Mouse (Mus musculus) embryonic stem cell, embryonic (primary cell): Measurements from ENCODE around the gene Crcp.

Experiments used
- CTCF ChIA-PET, 4 experiments: fragments of 300-600 bp in 2 of 4; fragments of 350-600 bp in 2 of 4; sonication (Branson Sonifier 250); formaldehyde crosslinking; loops; one replicate each; lab custom pipeline; 2022; ENCODE audit warnings: inconsistent platforms in 2 of 4; lab: Charles Lee
- POLR2A ChIA-PET, 4 experiments: fragments of 300-600 bp in 2 of 4; fragments of 350-600 bp in 2 of 4; sonication (Branson Sonifier 250); formaldehyde crosslinking; loops; one replicate each; lab custom pipeline; 2022; ENCODE audit warnings: antibody characterized with exemption in 4 of 4, inconsistent platforms in 1 of 4; lab: Charles Lee

Crcp gene

DNA sequence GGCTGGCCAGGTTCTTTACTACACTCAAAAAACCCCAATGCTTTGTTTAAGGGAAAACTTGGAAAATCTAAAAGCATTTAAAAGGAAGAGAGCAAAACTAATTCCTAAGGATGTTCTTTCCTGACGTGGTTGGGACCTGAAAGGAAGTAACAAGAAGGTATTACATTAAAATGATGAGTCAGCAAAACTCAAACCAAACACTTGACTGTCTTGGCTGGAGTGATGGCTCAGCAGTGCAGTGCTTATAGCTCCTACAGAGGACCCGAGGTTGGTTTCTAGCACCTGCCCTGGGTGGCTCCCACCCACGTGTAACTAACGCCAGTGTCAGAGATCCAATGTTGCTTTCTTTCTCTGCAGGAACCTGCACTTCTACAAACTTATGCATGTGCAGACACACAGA, 12.2 kb downstream of the Crcp start:
- POLR2A ChIA-PET, result interaction anchor here in 2 of 4 experiments (0.9 to 1.8 kb wide), 5 partner anchors 11 to 215 kb away, joined by 3 to 7 read pairs (median 5); partner anchors contain the start of genes Chchd2 (in 1 of the 2) and Sumf2 (in 1 of the 2)

GRCm38 (mm10) chr5:130043741-130044140, 14.7 kb downstream of the Crcp start:
- ChIA-PET POLR2A (interaction anchor here in 2 of 4 experiments (0.6 to 1.2 kb wide), 4 partner anchors 17 to 213 kb away, joined by 3 to 4 read pairs (median 3); no protein-coding TSS in a partner anchor), CTCF (interaction anchor here in 3 of 4 experiments (0.6 to 1.4 kb wide), 9 partner anchors 8 to 198 kb away, joined by 3 to 4 read pairs (median 3); no protein-coding TSS in a partner anchor)

More for the DNA sequence above, 12.2 kb downstream of the Crcp start:
- CTCF ChIA-PET, result no interaction called here

DNA sequence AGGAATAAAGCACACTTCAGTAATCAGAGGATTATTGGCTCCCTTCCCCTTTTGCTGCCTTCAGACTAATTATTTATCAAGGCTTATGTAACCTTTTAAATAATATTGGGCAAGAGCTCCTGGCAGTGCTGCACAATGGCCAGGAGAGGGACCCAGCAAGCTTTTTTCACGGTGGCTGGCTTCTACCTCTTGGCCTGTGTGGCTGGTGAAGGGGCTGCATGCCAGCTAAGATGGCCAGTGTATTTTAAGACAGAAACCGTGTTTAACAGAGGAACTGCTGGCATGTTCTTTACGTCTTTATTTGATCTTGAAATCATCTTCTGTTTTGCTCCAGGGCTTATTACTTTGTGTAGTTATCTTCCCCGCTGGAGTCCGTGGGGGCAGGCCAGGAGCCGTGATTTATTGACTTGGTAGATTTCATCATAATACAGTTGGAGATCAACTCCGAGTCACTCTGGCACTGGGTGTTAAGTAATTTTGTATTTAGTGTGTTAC, 15.2 kb downstream of the Crcp start:
- CTCF ChIA-PET, result interaction anchor here in 3 of 4 experiments (0.5 to 1.4 kb wide), 12 partner anchors 9 to 197 kb away, joined by 3 to 4 read pairs (median 3); no protein-coding TSS in a partner anchor
- POLR2A ChIA-PET, result interaction anchor here in 2 of 4 experiments (0.6 to 1.2 kb wide), 6 partner anchors 18 to 213 kb away, joined by 3 to 5 read pairs (median 4); no protein-coding TSS in a partner anchor

DNA sequence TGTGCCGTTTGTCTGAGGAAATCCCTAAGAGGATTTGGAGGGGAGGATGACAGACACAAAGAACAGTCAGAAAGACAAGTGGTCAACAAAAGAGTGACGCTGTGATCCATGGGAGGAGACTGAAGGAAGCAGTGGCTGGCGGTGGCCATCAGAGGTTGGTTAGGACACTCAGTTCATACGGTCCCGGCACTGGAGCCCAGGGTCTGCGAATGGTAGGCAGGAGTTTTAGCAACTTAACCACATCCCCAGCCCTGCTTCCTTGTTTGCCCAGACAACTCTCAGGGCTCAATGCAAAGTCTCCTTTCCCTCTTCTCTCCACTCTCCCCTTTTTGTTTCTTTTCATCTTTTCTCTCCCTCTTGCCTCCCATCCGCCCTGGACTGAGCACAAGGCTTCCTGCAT, 17.0 kb downstream of the Crcp start:
- CTCF ChIA-PET, result interaction anchor here in 3 of 4 experiments (0.6 to 1.6 kb wide), 6 partner anchors 8 to 453 kb away, joined by 3 to 7 read pairs (median 4); no protein-coding TSS in a partner anchor
- POLR2A ChIA-PET, result interaction anchor here in 2 of 4 experiments (1.1 to 1.4 kb wide), 2 partner anchors 11 to 14 kb away, joined by 3 to 4 read pairs; no protein-coding TSS in a partner anchor

DNA sequence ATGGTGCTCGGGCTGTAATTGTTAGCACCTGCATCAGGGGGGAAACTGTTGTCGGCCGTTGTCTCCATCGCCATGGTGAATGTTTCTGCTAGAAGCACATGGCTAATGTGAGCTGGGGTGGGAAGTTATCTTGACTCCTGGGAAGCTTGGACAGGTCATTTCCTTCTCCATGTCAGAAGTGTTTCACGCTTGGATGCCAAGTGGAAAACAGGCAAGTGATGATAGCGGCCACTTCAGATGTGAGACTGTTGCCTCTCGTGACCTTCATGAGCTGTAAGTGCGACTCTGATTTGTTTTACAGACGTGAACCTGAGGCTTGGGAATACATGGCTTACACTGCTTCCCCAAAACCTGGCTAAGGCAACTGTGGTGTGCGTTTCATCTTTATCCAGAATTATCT, 17.5 kb downstream of the Crcp start:
- POLR2A ChIA-PET, result no interaction called here
- CTCF ChIA-PET, result interaction anchor here in 2 of 4 experiments (0.6 to 1.5 kb wide), 3 partner anchors 9 to 170 kb away, joined by 4 to 7 read pairs (median 6); no protein-coding TSS in a partner anchor

- CTCF ChIA-PET, result interaction anchor here in 1 of 4 experiments (0.6 to 1.0 kb wide), 2 partner anchors 9 to 170 kb away, joined by 6 to 7 read pairs; no protein-coding TSS in a partner anchor
These were observed 17.9 kb downstream of the Crcp start for GRCm38 (mm10) chr5:130047013-130047412.

GRCm38 (mm10) chr5:130048786-130049520, 19.9 kb downstream of the Crcp start:
- ChIA-PET CTCF (interaction anchor here in 1 of 4 experiments (1.4 kb wide), 1 partner anchor 11 kb away, joined by 3 read pairs; no protein-coding TSS in a partner anchor), POLR2A (interaction anchor here in 2 of 4 experiments (0.6 to 1.4 kb wide), 4 partner anchors 10 to 262 kb away, joined by 3 read pairs; partner anchors contain the start of gene Psph (in 1 of the 2))

More at GRCm38 (mm10) chr5:130047013-130047412, 17.9 kb downstream of the Crcp start:
- POLR2A ChIA-PET, result no interaction called here

DNA sequence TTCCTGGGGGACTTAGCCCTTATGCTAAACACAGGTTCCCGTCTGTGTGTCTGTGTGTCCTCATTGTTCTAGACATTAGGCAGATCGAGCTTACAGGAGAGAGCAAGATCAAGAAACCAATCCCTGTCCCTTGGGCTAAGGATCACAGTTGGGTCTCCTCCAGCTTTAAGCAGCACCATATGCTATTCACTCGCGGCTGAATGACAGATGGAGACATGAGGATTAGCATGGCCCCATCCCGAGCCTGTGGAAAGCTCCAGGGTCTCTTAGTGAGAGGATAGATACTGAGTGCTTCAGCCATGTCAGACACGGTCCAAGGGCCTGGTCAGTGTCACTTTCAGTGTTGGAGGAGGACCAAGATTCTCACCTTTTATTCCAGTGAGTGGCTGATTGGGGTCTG, 21.3 kb downstream of the Crcp start:
- ChIA-PET CTCF (interaction anchor here in 2 of 4 experiments (0.6 to 1.3 kb wide), 2 partner anchors 12 to 34 kb away, joined by 5 to 6 read pairs; no protein-coding TSS in a partner anchor), POLR2A (interaction anchor here in 2 of 4 experiments (0.5 to 1.4 kb wide), 4 partner anchors 12 to 1497 kb away, joined by 3 to 4 read pairs (median 3); partner anchors contain the start of gene Chchd2 (in 1 of the 2))

- ChIA-PET POLR2A (interaction anchor here in 2 of 4 experiments (0.5 to 2.6 kb wide), 5 partner anchors 9 to 1498 kb away, joined by 3 to 9 read pairs (median 4); partner anchors contain the start of gene Chchd2 (in 2 of the 2)), CTCF (interaction anchor here in 3 of 4 experiments (0.6 to 2.4 kb wide), 4 partner anchors 13 to 35 kb away, joined by 4 to 8 read pairs (median 6); no protein-coding TSS in a partner anchor)
These were observed 22.2 kb downstream of the Crcp start for GRCm38 (mm10) chr5:130051073-130051860.

- ChIA-PET POLR2A (interaction anchor here in 2 of 4 experiments (1.0 to 2.6 kb wide), 5 partner anchors 11 to 165 kb away, joined by 3 to 9 read pairs (median 4); partner anchors contain the start of gene Chchd2 (in 1 of the 2)), CTCF (interaction anchor here (0.5 to 2.4 kb wide), 9 partner anchors 10 to 614 kb away, joined by 3 to 9 read pairs (median 4); no protein-coding TSS in a partner anchor)
These were observed 23.4 kb downstream of the Crcp start for GRCm38 (mm10) chr5:130052510-130052909.

GRCm38 (mm10) chr5:130052955-130053354, 23.9 kb downstream of the Crcp start:
- POLR2A ChIA-PET, result interaction anchor here in 2 of 4 experiments (1.0 to 2.6 kb wide), 4 partner anchors 11 to 166 kb away, joined by 4 to 9 read pairs (median 6); partner anchors contain the start of gene Chchd2 (in 1 of the 2)
- CTCF ChIA-PET, result interaction anchor here in 3 of 4 experiments (0.6 to 2.4 kb wide), 8 partner anchors 10 to 614 kb away, joined by 3 to 9 read pairs (median 4); no protein-coding TSS in a partner anchor

GRCm38 (mm10) chr5:130055688-130056087, 26.6 kb downstream of the Crcp start:
- ChIA-PET CTCF (interaction anchor here in 3 of 4 experiments (0.6 to 1.7 kb wide), 3 partner anchors 10 to 57 kb away, joined by 3 to 4 read pairs (median 3); no protein-coding TSS in a partner anchor), POLR2A (interaction anchor here in 2 of 4 experiments (0.6 to 1.7 kb wide), 3 partner anchors 10 to 171 kb away, joined by 3 to 5 read pairs (median 5); no protein-coding TSS in a partner anchor)

DNA sequence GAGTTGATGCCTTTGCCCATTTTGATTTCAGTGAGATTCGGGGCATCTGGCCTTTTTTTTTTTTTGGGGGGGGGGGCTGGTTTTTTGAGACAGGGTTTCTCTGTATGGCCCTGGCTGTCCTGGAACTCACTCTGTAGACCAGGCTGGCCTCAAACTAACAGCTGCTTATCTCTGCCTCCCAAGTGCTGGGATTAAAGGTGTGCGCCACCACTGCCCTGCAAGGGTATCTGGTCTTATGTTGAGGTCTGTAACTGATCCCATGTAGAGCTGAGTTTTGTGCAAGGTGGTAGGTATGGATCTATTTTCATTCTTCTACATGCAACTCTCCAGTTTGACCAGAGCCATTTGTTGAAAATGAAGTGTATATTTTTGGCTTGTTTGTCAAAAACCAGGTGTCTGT, 27.2 kb downstream of the Crcp start:
- ChIA-PET POLR2A (interaction anchor here in 2 of 4 experiments (0.7 to 1.7 kb wide), 3 partner anchors 11 to 137 kb away, joined by 3 to 5 read pairs (median 5); no protein-coding TSS in a partner anchor), CTCF (interaction anchor here in 3 of 4 experiments (0.7 to 1.7 kb wide), 3 partner anchors 10 to 308 kb away, joined by 4 to 7 read pairs (median 4); no protein-coding TSS in a partner anchor)

GRCm38 (mm10) chr5:130059413-130060328, 30.6 kb downstream of the Crcp start:
- POLR2A ChIA-PET, result interaction anchor here in 1 of 4 experiments (0.5 kb wide), 1 partner anchor 174 kb away, joined by 4 read pairs; no protein-coding TSS in a partner anchor
- CTCF ChIA-PET, result interaction anchor here in 3 of 4 experiments (0.6 to 1.1 kb wide), 4 partner anchors 22 to 179 kb away, joined by 3 to 4 read pairs (median 4); no protein-coding TSS in a partner anchor

- ChIA-PET POLR2A (interaction anchor here in 2 of 4 experiments (0.5 to 1.1 kb wide), 2 partner anchors 175 to 192 kb away, joined by 3 to 4 read pairs; no protein-coding TSS in a partner anchor), CTCF (interaction anchor here in 1 of 4 experiments (0.6 to 1.0 kb wide), 2 partner anchors 22 to 178 kb away, joined by 3 read pairs; no protein-coding TSS in a partner anchor)
These were observed 31.2 kb downstream of the Crcp start for GRCm38 (mm10) chr5:130060329-130060665.
